Mouse (Mus musculus) yolk sac, embryonic 10.5 days (tissue): Measurements from ENCODE around the gene Ints6l.
A peak's percentile ranks its signal among the peaks of the same experiment; 100 is the strongest.

Experiments used
- DNase-seq: peaks from one replicate; pipeline ENCODE4 v3.0.0-alpha.2; 2017; ENCODE audit warnings: low spot score

The Ints6l gene

GRCm38 (mm10) chrX:56531266-56531665 is 76.6 kb downstream of the Ints6l start:
- peak; percentile 9 for DNase-seq

- peak; percentile 22 for DNase-seq
Observed at GRCm38 (mm10) chrX:56537162-56537561, 82.5 kb downstream of the Ints6l start.

- no peak for DNase-seq
Observed at GRCm38 (mm10) chrX:56549506-56549905, 94.8 kb downstream of the Ints6l start, which contains the start of gene Gm648. Gene Gm648 (minus strand): TSS chrX:56549606.

GRCm38 (mm10) chrX:56553584-56553983 is 98.9 kb downstream of the Ints6l start:
- DNase-seq: no peak
